Mouse (Mus musculus) bone marrow, adult 2 months (tissue): ENCODE measurements around the gene Nlgn1. TPM values are rescaled to one million over a fixed set of nuclear protein-coding genes. Genes with fewer than 3 reads are reported as not detected.

Source experiments
- H3K27ac ChIP-seq: fragments of 200-500 bp; 2 replicates; pipeline ENCODE4 v1.5.1; 2012; ENCODE audit warnings: low read depth, mild to moderate bottlenecking, control low read depth, inconsistent platforms, low read length; ENCODE audit not compliant: control insufficient read depth, poor library complexity, insufficient read depth
- H3K4me1 ChIP-seq: fragments of 200-500 bp; 2 replicates; pipeline ENCODE4 v1.6.1; 2011; ENCODE audit warnings: low read length; ENCODE audit not compliant: control insufficient read depth, insufficient read depth
- H3K4me3 ChIP-seq: fragments of 200-500 bp; replicated peaks from 2 replicates; pipeline ENCODE3; 2011; ENCODE audit warnings: mild to moderate bottlenecking, low read depth, low read length, control low read depth; ENCODE audit not compliant: control insufficient read depth
- CTCF ChIP-seq: fragments of 200-500 bp; IDR thresholded peaks from 2 replicates; pipeline ENCODE4 v1.5.1; 2011; ENCODE audit warnings: low read length, control low read depth; ENCODE audit not compliant: control insufficient read depth, insufficient read depth
- POLR2A ChIP-seq: fragments of 200-500 bp; IDR thresholded peaks from 2 replicates; pipeline ENCODE4 v1.6.1; 2011; ENCODE audit warnings: low read depth, mild to moderate bottlenecking, control low read depth, low read length, borderline replicate concordance; ENCODE audit not compliant: control insufficient read depth
- WGBS: fragments of 180-500 bp; shearing (Covaris S2); methylation state at CpG from one replicate; pipeline ENCODE4 v1.1.7; 2018; 5-methylcytosine and 5-hydroxymethylcytosine counted together
- polyA plus RNA-seq: library from polyadenylated mRNA; stranded (reverse); fragments of >200 nt; gene quantifications from 2 replicates; pipeline ENCODE4 v1.2.4, GENCODE M21; 2011; ENCODE audit warnings: low replicate concordance; ENCODE audit not compliant: missing spikeins, insufficient read depth, insufficient read length

The Nlgn1 gene
- polyA plus RNA-seq, 1 experiment: 1.5 TPM

- H3K4me3 ChIP-seq: no peak overlapping the region
- H3K27ac ChIP-seq: no peak overlapping the region
- 79% methylated on average over 4 of the region's 4 CpGs for WGBS
- no peaks in the 10 kb centered on the region for H3K4me1 ChIP-seq
- TF ChIP-seq POLR2A: no peak
- TF ChIP-seq CTCF: no peak
Observed at GRCm38 (mm10) chr3:25412003-25412402, 920.3 kb downstream of the Nlgn1 start.
